Mouse (Mus musculus) heart, postnatal 0 days (tissue): ENCODE data around the gene Atpif1. TPM values are rescaled to one million over a fixed set of nuclear protein-coding genes. Genes with fewer than 3 reads are reported as not detected.

Experiments used
- ATAC-seq: fragments of 200-750 bp; cut with Nextera tagmentation; 2 replicates; pipeline ENCODE4 v1.8.0; 2017; ENCODE audit warnings: low read depth, moderate number of reproducible peaks, moderate library complexity; ENCODE audit not compliant: insufficient read depth
- DNase-seq: peaks from one replicate; pipeline ENCODE4 v3.0.0-alpha.2; 2016; ENCODE audit warnings: low spot score
- H3K27ac ChIP-seq: fragments of 300-500 bp; sonication (generic); 2 replicates; pipeline ENCODE4 v1.5.1; 2014; ENCODE audit warnings: low read depth, mild to moderate bottlenecking
- H3K27me3 ChIP-seq: fragments of 300-500 bp; sonication (generic); 2 replicates; pipeline ENCODE4 v1.6.1; 2014; ENCODE audit warnings: low read length, mixed read lengths; ENCODE audit not compliant: control insufficient read depth, insufficient read depth
- H3K36me3 ChIP-seq: fragments of 300-500 bp; sonication (generic); replicated peaks from 2 replicates; pipeline ENCODE4 v1.6.1; 2014; ENCODE audit warnings: low read length, mixed read lengths; ENCODE audit not compliant: control insufficient read depth, insufficient read depth
- H3K4me1 ChIP-seq: fragments of 300-500 bp; sonication (generic); 2 replicates; pipeline ENCODE4 v1.6.1; 2014; ENCODE audit warnings: antibody characterized with exemption; ENCODE audit not compliant: control insufficient read depth, insufficient read depth
- H3K4me2 ChIP-seq: fragments of 300-500 bp; sonication (generic); 2 replicates; pipeline ENCODE4 v1.6.1; 2014; ENCODE audit warnings: low read depth, mild to moderate bottlenecking, low read length, moderate library complexity
- H3K4me3 ChIP-seq: fragments of 300-500 bp; sonication (generic); 2 replicates; pipeline ENCODE4 v1.5.1; 2014; ENCODE audit warnings: low read depth, low read length
- H3K9ac ChIP-seq: fragments of 300-500 bp; sonication (generic); replicated peaks from 2 replicates; pipeline ENCODE4 v1.6.1; 2014; ENCODE audit warnings: low read depth, low read length, mixed read lengths
- H3K9me3 ChIP-seq: fragments of 300-500 bp; sonication (generic); replicated peaks from 2 replicates; pipeline ENCODE4 v1.6.1; 2016; ENCODE audit warnings: low read length; ENCODE audit not compliant: control insufficient read depth
- CTCF ChIP-seq: IDR thresholded peaks from 2 replicates; pipeline ENCODE4 v1.5.1; 2016; ENCODE audit warnings: antibody characterized with exemption, control low read depth, low read depth
- EP300 ChIP-seq: IDR thresholded peaks from 2 replicates; pipeline ENCODE4 v1.6.1; 2016; ENCODE audit warnings: antibody characterized with exemption, low read depth
- whole genome bisulfite sequencing: fragments of 180-500 bp; shearing (Covaris S2); extraction: QIAGEN DNeasy Blood & Tissue Kit; methylation state at CpG from one replicate; pipeline ENCODE4 v1.1.7; 2014; 5-methylcytosine and 5-hydroxymethylcytosine counted together
- polyA plus RNA-seq: library from polyadenylated mRNA; unstranded; fragments of >200 nt; fragmentation: Nextera tagmentation; extraction: Ambion mirVana; gene quantifications from 2 replicates; pipeline ENCODE4 v1.2.1, GENCODE M21; 2015
- total RNA-seq: library from RNA; depleted of rRNA; stranded (reverse); fragments of >200 nt; gene quantifications from 2 replicates; pipeline ENCODE4 v1.2.3, GENCODE M21; 2014; ENCODE audit warnings: low replicate concordance

Gene Atpif1
- total and polyA plus RNA-seq, 2 experiments from 2014 or later, result 340 to 2,178 TPM

DNA sequence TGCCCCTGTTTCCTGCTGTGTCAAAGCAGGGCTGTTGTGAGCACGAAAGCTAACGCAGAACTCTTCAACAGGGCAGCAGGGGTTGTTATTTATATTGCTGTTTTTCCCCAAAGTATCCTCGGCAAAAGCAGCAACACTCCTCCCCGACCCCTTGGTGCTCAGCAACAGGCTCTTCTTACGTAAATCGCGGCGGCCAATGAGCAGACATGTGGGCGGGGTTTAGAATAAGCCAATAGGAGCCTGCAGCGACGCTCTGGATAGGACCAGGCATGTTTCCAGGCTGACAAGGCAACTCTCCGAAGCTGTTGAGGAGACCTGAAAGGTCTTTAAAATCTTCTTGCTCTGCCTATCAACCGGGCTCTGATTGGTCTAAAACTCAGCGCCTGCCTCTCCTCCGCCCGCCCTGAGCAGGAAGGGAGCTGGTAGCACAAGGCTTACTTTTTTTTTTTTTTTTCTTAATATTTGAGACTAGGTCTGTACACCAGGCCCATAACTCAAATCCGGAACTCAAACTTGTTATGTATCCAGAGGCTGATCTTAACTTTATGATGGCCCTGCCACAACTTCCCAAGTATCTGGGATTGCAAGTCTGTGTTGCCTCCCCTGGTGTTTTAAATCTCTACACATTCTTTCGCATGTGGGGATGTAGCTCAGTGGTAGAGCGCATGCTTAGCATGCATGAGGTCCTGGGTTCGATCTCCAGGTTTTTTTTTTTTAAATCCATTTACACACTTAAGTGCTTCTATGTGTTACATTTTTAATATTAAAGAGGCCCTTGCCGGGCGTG, 17.9 kb downstream of the Atpif1 start:
- H3K4me3 ChIP-seq, result peak overlapping the region; percentile 57
- peak; percentile 95 for ATAC-seq
- H3K36me3 ChIP-seq, result no peaks in the 10 kb centered on the region
- H3K27me3 ChIP-seq, result no peaks in the 10 kb centered on the region
- H3K9ac ChIP-seq, result peak overlapping the region; percentile 37
- H3K4me1 ChIP-seq, result peaks cover 7% of the 10 kb centered on the region; the same call in 1 of the 2 replicates
- peak; percentile 99 for DNase-seq
- WGBS, result 19% methylated on average over 22 of the region's 22 CpGs
- no peaks in the 10 kb centered on the region for H3K9me3 ChIP-seq
- TF ChIP-seq CTCF, result no peak
- TF ChIP-seq EP300, result no peak
- peak overlapping the region; percentile 87 for H3K4me2 ChIP-seq
- peak overlapping the region; percentile 84 for H3K27ac ChIP-seq

DNA sequence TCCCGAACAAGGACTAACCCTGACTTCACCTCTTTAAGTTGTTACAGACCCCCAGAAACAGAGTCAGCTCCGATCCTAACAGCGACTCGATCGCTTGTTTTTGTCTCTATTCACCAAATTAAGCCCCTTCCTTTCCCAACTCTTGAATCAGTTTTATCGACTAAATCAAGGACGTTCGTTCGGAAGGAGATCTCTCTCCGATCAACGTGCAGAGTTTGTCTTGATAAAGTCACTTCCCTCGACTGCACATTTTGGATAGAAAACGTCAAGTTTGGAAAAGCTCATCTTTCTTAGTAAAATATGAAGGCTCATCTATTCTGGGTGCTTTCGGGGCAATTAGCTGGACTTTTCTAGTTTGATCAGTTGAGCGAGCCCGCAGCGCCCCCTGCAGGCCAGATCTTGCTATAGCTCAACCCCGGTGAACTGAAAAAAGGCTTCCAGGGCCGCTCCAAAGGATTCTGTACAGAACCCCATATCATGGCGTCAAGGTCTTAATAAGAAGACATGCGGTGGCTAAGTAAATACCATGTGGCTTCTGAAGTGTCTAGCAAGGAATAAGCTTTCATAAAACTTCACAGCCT, 18.8 kb downstream of the Atpif1 start:
- peak; percentile 81 for DNase-seq
- Histone ChIP-seq H3K27me3 (no peaks in the 10 kb centered on the region), H3K4me3 (peak overlapping the region; percentile 57), H3K9me3 (no peaks in the 10 kb centered on the region), H3K4me1 (peaks cover 8% of the 10 kb centered on the region; the same call in 1 of the 2 replicates), H3K27ac (peak overlapping the region; percentile 84), H3K4me2 (peak overlapping the region; percentile 87), H3K36me3 (no peaks in the 10 kb centered on the region), H3K9ac (peak overlapping the region; percentile 37)
- ATAC-seq, result peak; percentile 31
- WGBS, result 2% methylated on average over 21 of the region's 21 CpGs
- peak; percentile 34; the same call in 1 of the 2 replicates for TF ChIP-seq EP300
- TF ChIP-seq CTCF, result peak; percentile 82

DNA sequence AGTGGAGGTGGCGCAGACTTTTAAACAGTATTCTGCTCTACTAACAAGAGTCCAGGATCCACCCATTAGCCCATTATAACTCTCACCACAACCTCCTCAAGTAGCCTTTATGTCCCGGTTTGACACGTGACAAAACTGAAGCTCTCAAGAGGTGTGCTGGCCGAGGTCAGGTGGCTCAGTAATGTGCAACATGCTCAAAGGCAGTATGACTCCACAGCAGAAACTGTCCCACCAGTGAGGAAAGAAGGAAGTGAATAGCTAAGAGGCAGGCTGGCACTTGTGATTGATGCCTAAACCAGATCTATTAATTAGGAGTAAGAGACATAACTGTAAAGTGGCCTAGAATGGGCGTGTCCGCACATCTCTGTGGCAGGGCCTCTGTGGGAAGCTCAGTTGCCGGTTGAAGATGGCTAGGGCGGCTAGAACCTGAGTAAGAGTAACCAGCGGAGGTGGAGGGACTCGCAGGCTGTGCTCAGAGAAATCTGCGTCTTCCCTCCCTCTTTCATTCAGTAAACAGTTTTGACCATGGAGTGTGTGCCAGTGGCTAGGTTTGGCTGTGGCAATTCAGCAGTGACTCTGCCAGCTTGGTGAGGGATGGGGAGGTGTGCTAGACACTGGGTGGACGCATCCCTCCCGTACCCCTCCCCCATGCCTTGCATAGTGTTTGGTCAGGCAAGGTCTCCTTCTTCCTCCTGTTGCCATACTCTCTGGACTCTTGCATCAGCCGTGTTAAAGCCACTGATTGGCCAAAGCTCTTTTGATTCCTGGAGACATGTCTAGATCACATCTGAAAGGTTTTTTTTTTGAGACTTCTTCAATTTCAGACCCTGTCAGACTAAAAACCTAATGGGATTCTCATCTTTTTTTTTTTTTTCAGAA, 19.8 kb downstream of the Atpif1 start:
- TF ChIP-seq EP300 (no peak), CTCF (no peak)
- H3K36me3 ChIP-seq, result no peaks in the 10 kb centered on the region
- H3K9me3 ChIP-seq, result no peaks in the 10 kb centered on the region
- ATAC-seq (no peak), DNase-seq (no peak)
- 43% methylated on average over 14 of the region's 14 CpGs for WGBS
- peaks cover 15% of the 10 kb centered on the region; the same call in 1 of the 2 replicates for H3K4me1 ChIP-seq
- no peak overlapping the region for H3K9ac ChIP-seq
- no peak overlapping the region for H3K4me3 ChIP-seq
- H3K4me2 ChIP-seq, result no peak overlapping the region; the same call in 1 of the 2 replicates
- no peak overlapping the region for H3K27ac ChIP-seq
- H3K27me3 ChIP-seq, result no peaks in the 10 kb centered on the region

DNA sequence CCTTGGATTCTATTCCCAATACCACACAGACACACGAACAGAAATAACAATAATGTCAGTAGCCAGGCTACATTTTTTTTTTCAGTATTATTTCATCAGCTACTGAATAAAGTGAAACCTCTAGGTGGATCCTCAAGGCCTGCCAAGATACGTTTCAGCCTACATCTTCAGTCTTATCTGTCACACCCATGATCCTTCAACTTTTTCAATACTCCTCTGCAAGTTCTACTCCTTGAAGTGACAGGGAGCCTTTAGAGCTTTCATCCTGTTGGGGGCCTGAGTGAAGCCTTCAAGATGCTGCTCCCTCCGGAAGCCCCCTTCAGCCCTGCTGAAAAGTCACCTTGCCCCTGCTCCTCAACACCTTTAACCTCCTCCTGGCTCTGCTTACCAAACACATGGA, 21.4 kb downstream of the Atpif1 start:
- no peak for DNase-seq
- H3K36me3 ChIP-seq, result no peaks in the 10 kb centered on the region

DNA sequence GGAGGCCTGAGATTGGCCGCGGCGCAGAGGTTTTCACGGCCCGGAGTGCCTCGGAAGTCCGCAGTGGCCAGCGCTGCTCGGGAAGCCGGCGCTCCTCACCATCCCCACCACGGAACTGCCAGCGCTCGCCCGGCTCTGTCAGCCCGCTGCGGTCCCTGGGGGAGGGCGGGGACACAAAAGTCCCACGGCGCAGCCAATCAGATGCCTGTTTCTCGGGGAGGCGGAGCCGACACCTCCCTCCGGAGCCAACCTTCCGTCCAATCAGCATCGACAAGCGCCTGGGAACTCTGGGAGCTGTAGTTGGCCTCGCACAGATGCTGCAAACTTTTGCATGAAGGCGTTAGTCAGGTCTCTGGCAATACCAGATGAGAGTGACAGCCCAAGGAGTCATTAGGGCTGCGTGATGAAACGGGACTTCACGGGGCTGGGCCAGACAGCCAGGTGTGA, 23.1 kb downstream of the Atpif1 start, which contains the start of gene Sesn2:
Gene Sesn2 (minus strand): TSS at position 150 of the 447 bp plus-strand sequence.
- H3K4me2 ChIP-seq, result peak within 1 kb of the TSS; percentile 84
- ATAC-seq (peak; percentile 94), DNase-seq (peak; percentile 98)
- TF ChIP-seq CTCF (no peak), EP300 (no peak)
- peak within 1 kb of the TSS; percentile 83 for H3K4me3 ChIP-seq
- H3K9me3 ChIP-seq, result no peaks in the 10 kb centered on the region
- WGBS, result 0% methylated on average over 32 of the region's 32 CpGs
- peaks cover 19% of the 10 kb centered on the region; the same call in 1 of the 2 replicates for H3K4me1 ChIP-seq
- peak within 1 kb of the TSS; percentile 51 for H3K9ac ChIP-seq
- no peaks in the 10 kb centered on the region for H3K36me3 ChIP-seq
- H3K27ac ChIP-seq, result peak within 1 kb of the TSS; percentile 61
- H3K27me3 ChIP-seq, result no peaks in the 10 kb centered on the region

More for the DNA sequence above, 21.4 kb downstream of the Atpif1 start:
- no peak overlapping the region for H3K4me3 ChIP-seq
- no peak overlapping the region for H3K27ac ChIP-seq
- no peaks in the 10 kb centered on the region for H3K9me3 ChIP-seq
- 76% methylated on average over 3 of the region's 3 CpGs for WGBS
- peaks cover 19% of the 10 kb centered on the region; the same call in 1 of the 2 replicates for H3K4me1 ChIP-seq
- no peak for TF ChIP-seq EP300
- TF ChIP-seq CTCF, result no peak
- no peak for ATAC-seq
- H3K4me2 ChIP-seq, result no peak overlapping the region
- no peak overlapping the region for H3K9ac ChIP-seq
- H3K27me3 ChIP-seq, result no peaks in the 10 kb centered on the region
